In genomic region chr14:122720989-122721388, GRCm38 (mm10) we compare ENCODE assay signal across 10 mouse cellular contexts.
DNase-seq lines count a peak whose midpoint lies in the region; ATAC-seq and TF ChIP-seq lines count a peak whose summit lies in the region.
"Had no signal": no experiment of that assay in that cellular context is flagged by ENCODE, and none has a peak within 500 bp of the region (broad histone marks: within the 10 kb centered on the region; RNA-seq: fewer than 3 reads in every experiment).

No protein-coding gene starts in this region.

- no peaks in the 10 kb centered on the region for H3K9me3 ChIP-seq in hindbrain, embryonic 12.5 days (replicated peaks)
- no peaks in the 10 kb centered on the region for H3K9me3 ChIP-seq in midbrain, embryonic 12.5 days
- H3K9me3 ChIP-seq in heart, embryonic 12.5 days (replicated peaks), result no peaks in the 10 kb centered on the region

- peak; percentile 85 for ATAC-seq in hindbrain, embryonic 12.5 days (ENCODE audit: low FRiP score)
- ATAC-seq in midbrain, embryonic 12.5 days (ENCODE audit: low FRiP score, low read depth), result peak; percentile 92
- ATAC-seq in heart, embryonic 12.5 days (ENCODE audit: insufficient number of reproducible peaks, low FRiP score), result no peak
- ATAC-seq: lung, postnatal 0 days had no signal

- no peak overlapping the region for H3K9ac ChIP-seq in hindbrain, embryonic 12.5 days
- no peak overlapping the region for H3K9ac ChIP-seq in midbrain, embryonic 12.5 days (replicated peaks)
- H3K9ac ChIP-seq in heart, embryonic 12.5 days, result no peak overlapping the region

- peaks cover 17% of the 10 kb centered on the region for H3K4me1 ChIP-seq in hindbrain, embryonic 12.5 days
- H3K4me1 ChIP-seq in midbrain, embryonic 12.5 days, result peaks cover 16% of the 10 kb centered on the region
- H3K4me1 ChIP-seq in heart, embryonic 12.5 days (replicated peaks), result 0 out of 2 replicates have a peak, but pooled peaks cover 4% of the 10 kb centered on the region

- H3K4me3 ChIP-seq in hindbrain, embryonic 12.5 days, result no peak overlapping the region
- H3K4me3 ChIP-seq in midbrain, embryonic 12.5 days, result no peak overlapping the region
- no peak overlapping the region for H3K4me3 ChIP-seq in heart, embryonic 12.5 days
- H3K4me3 ChIP-seq: heart, adult 2 months had no signal

- no peaks in the 10 kb centered on the region for H3K36me3 ChIP-seq in hindbrain, embryonic 12.5 days
- H3K36me3 ChIP-seq in midbrain, embryonic 12.5 days, result no peaks in the 10 kb centered on the region
- H3K36me3 ChIP-seq in heart, embryonic 12.5 days, result no peaks in the 10 kb centered on the region

- WGBS in hindbrain, embryonic 12.5 days, result 15% methylated on average over 3 of the region's 3 CpGs
- 11% methylated on average over 3 of the region's 3 CpGs for WGBS in midbrain, embryonic 12.5 days
- 72% methylated on average over 3 of the region's 3 CpGs for WGBS in heart, embryonic 12.5 days

- 0 out of 2 replicates have a peak overlapping the region, but pooled peaks have one; percentile 17 for H3K27ac ChIP-seq in hindbrain, embryonic 12.5 days
- no peak overlapping the region for H3K27ac ChIP-seq in midbrain, embryonic 12.5 days (replicated peaks)
- H3K27ac ChIP-seq in heart, embryonic 12.5 days (ENCODE audit: poor library complexity, severe bottlenecking), result no peak overlapping the region
- H3K27ac ChIP-seq: heart, adult 2 months had no signal

- no peak overlapping the region for H3K4me2 ChIP-seq in hindbrain, embryonic 12.5 days (replicated peaks)
- H3K4me2 ChIP-seq in midbrain, embryonic 12.5 days (replicated peaks), result no peak overlapping the region
- no peak overlapping the region for H3K4me2 ChIP-seq in heart, embryonic 12.5 days

- TF ChIP-seq POLR2A in brain, embryonic 14.5 days (IDR thresholded peaks at IDR 0.05; ENCODE audit: borderline replicate concordance, extremely low read depth, insufficient read depth, insufficient read length, poor library complexity, severe bottlenecking), result no peak

- TF ChIP-seq CTCF in brain, embryonic 14.5 days (IDR thresholded peaks at IDR 0.05; ENCODE audit: borderline replicate concordance, extremely low read depth, insufficient read depth, insufficient read length), result no peak

- H3K27me3 ChIP-seq in hindbrain, embryonic 12.5 days, result no peaks in the 10 kb centered on the region
- peaks cover 5% of the 10 kb centered on the region; the same call in 1 of the 2 replicates for H3K27me3 ChIP-seq in midbrain, embryonic 12.5 days
- no peaks in the 10 kb centered on the region for H3K27me3 ChIP-seq in heart, embryonic 12.5 days (replicated peaks)

- peak; percentile 43 for DNase-seq in embryo, embryonic 11 days
- DNase-seq in embryo, embryonic 10.5 days (ENCODE audit: low spot score), result no peak
- DNase-seq in brain, embryonic 14.5 days (ENCODE audit: low read depth), result peak; percentile 83
- no peak for DNase-seq in ovary, adult 18-20 months (ENCODE audit: low spot score)
- no peak for DNase-seq in left cerebral cortex, adult 8-10 months (ENCODE audit: low spot score in 2 of 2)
- DNase-seq: heart, adult 2 months had no signal

Comparison
In these comparisons a context has a peak if more than half of its experiments do, and no peak if none do; other contexts are left out.
1. DNase-seq: peak in embryo, embryonic 11 days (single experiment) and brain, embryonic 14.5 days (single experiment); none in embryo, embryonic 10.5 days (single experiment), ovary, adult 18-20 months (single experiment) and left cerebral cortex, adult 8-10 months (0 of 2).